Mouse (Mus musculus): ENCODE measurements around the gene Tenm2. TPM values are rescaled to one million over a fixed set of nuclear protein-coding genes. Genes with fewer than 3 reads are reported as not detected.

The Tenm2 gene
- polyA plus RNA-seq, 1 experiment from 2014 or later: not detected

DNA sequence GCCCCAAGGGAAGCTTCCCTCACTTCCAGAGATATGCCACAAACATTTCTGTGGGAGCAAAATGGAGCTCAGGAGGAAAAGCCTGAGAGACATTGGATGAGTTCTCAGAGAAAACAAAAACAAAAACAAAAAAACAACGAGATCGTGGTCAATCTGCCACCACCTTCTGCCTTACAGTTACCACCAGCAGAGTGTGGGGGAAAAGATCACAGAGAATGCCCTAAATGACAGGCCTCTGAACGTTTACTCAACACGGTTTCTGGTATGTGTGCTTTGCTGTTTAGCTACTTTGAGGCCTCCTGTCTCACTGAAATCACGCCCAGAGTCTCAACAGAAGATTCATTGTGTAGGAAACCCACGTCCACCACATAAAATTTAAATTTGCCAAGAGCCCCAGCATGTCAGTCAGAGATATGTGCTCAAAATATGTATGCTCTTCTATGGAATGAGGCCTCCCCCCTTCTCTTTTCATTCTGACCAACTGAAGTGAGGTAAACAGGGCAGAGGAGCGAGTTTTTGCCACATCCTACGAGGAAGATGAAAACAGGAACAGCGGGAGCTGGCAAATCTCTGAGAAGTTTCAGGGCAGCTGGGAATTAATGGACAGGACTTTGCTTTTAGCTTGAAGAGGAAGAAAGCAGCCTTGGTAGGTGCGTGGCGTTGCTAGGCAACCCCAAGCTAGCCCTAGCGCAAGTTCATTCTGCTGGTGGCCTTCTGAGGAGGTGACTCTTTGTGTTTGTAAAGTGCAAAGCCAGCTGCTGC is 1126.6 kb downstream of the Tenm2 start:
- no peaks in the 10 kb centered on the region for H3K4me1 ChIP-seq (ENCODE audit: insufficient read depth)
- H3K4me2 ChIP-seq (ENCODE audit: low read depth, low read length): no peak overlapping the region
- no peak for ATAC-seq
- no peaks in the 10 kb centered on the region for H3K9me3 ChIP-seq (ENCODE audit: low read length)
- no peak overlapping the region for H3K9ac ChIP-seq (replicated peaks)
- WGBS (ENCODE audit: insufficient replicate concordance): 26% methylated on average over 12 of the region's 12 CpGs
- H3K27ac ChIP-seq (ENCODE audit: low read depth): no peak overlapping the region
- TF ChIP-seq CTCF (IDR thresholded peaks at IDR 0.05; ENCODE audit: low read depth) (no peak), EP300 (IDR thresholded peaks at IDR 0.05; ENCODE audit: low read depth) (no peak)
- H3K36me3 ChIP-seq (replicated peaks; ENCODE audit: insufficient read depth, low read length): no peaks in the 10 kb centered on the region
- no peaks in the 10 kb centered on the region for H3K27me3 ChIP-seq (ENCODE audit: insufficient read depth, low read length)
- no peak for DNase-seq
- no peak overlapping the region for H3K4me3 ChIP-seq (ENCODE audit: low read depth, low read length)

DNA sequence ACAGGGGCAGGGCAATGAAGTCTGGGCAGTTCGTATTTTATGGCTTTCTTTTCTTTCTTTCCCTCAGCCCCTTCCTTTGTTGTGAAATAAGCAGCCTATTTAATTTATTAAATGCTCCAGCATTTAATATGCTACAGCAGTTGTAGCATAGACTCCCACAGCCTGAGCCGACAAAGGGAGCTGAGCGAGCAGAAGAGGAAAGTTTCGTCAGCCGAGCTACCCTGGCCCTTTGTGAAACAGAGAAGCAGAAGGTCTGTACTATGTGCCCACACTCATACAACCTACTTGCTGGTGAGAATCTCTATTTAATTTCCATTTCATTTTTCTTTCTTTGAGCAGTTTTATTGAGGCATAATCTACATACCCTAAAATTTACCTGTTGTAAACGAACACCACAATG is 1127.9 kb downstream of the Tenm2 start:
- Histone ChIP-seq H3K27me3 (ENCODE audit: insufficient read depth, low read length) (no peaks in the 10 kb centered on the region), H3K27ac (ENCODE audit: low read depth) (no peak overlapping the region), H3K4me3 (ENCODE audit: low read depth, low read length) (no peak overlapping the region), H3K9ac (replicated peaks) (no peak overlapping the region), H3K9me3 (ENCODE audit: low read length) (no peaks in the 10 kb centered on the region), H3K4me1 (ENCODE audit: insufficient read depth) (no peaks in the 10 kb centered on the region), H3K4me2 (ENCODE audit: low read depth, low read length) (no peak overlapping the region), H3K36me3 (replicated peaks; ENCODE audit: insufficient read depth, low read length) (no peaks in the 10 kb centered on the region)
- ATAC-seq: no peak
- 77% methylated on average over 6 of the region's 6 CpGs for WGBS (ENCODE audit: insufficient replicate concordance)
- TF ChIP-seq EP300 (IDR thresholded peaks at IDR 0.05; ENCODE audit: low read depth): no peak
- TF ChIP-seq CTCF (IDR thresholded peaks at IDR 0.05; ENCODE audit: low read depth): no peak
- DNase-seq: no peak

DNA sequence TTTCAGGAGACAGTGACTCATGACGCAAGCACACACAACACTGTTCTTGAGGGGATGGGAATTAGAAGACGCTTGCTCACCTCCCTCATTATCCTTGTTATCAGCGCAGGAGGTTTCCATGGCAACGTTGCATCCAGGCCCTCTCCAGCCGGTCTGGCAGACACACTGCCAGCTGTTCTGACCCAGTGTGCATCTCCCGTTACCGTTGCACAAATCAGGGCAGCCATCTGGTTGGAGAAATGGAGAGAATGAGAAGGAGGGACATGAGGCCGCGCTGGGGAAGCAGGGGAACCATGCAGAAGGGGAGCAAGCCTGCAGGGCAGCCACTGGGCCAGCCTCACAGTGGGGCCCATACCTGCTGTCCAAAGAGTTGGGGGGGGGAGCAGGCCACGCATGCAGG is 1129.1 kb downstream of the Tenm2 start:
- H3K4me3 ChIP-seq (ENCODE audit: low read depth, low read length): no peak overlapping the region
- H3K36me3 ChIP-seq (replicated peaks; ENCODE audit: insufficient read depth, low read length): no peaks in the 10 kb centered on the region
- H3K27ac ChIP-seq (ENCODE audit: low read depth): no peak overlapping the region
- no peaks in the 10 kb centered on the region for H3K4me1 ChIP-seq (ENCODE audit: insufficient read depth)
- WGBS (ENCODE audit: insufficient replicate concordance): 47% methylated on average over 10 of the region's 10 CpGs
- TF ChIP-seq EP300 (IDR thresholded peaks at IDR 0.05; ENCODE audit: low read depth): no peak
- no peak for TF ChIP-seq CTCF (IDR thresholded peaks at IDR 0.05; ENCODE audit: low read depth)
- no peaks in the 10 kb centered on the region for H3K27me3 ChIP-seq (ENCODE audit: insufficient read depth, low read length)
- no peak overlapping the region for H3K4me2 ChIP-seq (ENCODE audit: low read depth, low read length)
- no peaks in the 10 kb centered on the region for H3K9me3 ChIP-seq (ENCODE audit: low read length)
- no peak for DNase-seq
- ATAC-seq: no peak
- H3K9ac ChIP-seq (replicated peaks): no peak overlapping the region

DNA sequence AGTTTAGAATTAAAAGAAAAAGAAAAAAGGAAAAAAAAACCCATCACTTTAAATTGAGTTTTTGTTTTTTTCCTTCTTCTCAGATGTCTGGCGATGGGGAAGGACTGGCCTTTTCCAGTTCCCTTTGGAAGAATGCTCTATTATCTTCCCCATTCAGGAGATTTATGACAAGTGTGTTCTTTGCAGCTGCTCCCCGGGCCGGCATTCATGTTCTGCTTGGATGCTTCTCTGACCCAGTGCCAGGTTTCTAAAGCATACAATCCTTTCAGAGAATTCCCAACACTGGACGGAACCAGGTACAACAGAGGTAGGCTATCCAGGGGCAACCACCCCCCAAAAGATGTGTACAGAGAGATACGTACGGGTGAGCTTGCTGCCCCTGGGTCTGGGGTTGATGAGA is 1132.2 kb downstream of the Tenm2 start:
- H3K9ac ChIP-seq (replicated peaks): no peak overlapping the region
- no peak overlapping the region for H3K4me2 ChIP-seq (ENCODE audit: low read depth, low read length)
- no peaks in the 10 kb centered on the region for H3K27me3 ChIP-seq (ENCODE audit: insufficient read depth, low read length)
- ATAC-seq (no peak), DNase-seq (no peak)
- no peak for TF ChIP-seq EP300 (IDR thresholded peaks at IDR 0.05; ENCODE audit: low read depth)
- H3K27ac ChIP-seq (ENCODE audit: low read depth): no peak overlapping the region
- H3K9me3 ChIP-seq (ENCODE audit: low read length): no peaks in the 10 kb centered on the region
- no peaks in the 10 kb centered on the region for H3K36me3 ChIP-seq (replicated peaks; ENCODE audit: insufficient read depth, low read length)
- H3K4me3 ChIP-seq (ENCODE audit: low read depth, low read length): no peak overlapping the region
- H3K4me1 ChIP-seq (ENCODE audit: insufficient read depth): no peaks in the 10 kb centered on the region
- 69% methylated on average over 6 of the region's 6 CpGs for WGBS (ENCODE audit: insufficient replicate concordance)

DNA sequence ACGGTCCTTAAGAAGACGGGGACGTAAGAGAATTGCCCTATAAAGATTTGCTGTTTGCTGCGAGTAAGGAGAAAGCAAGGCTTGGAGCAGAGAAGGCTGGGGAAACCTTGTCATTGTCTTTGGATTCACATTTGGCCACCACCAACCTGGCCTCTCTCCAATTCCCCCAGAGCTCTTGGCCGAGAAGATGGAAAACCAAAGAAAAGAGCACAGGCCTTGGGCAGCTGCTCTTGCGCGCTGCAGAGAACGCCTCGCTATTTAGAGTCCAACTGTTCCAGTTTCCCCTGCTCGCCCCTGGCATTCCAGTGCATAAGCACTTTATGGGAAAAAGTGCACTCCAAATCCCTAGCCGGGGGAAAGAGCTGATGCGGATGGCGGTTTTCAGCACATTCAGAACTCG is 1139.5 kb downstream of the Tenm2 start:
- Histone ChIP-seq H3K4me2 (ENCODE audit: low read depth, low read length) (no peak overlapping the region), H3K27ac (ENCODE audit: low read depth) (no peak overlapping the region), H3K4me1 (ENCODE audit: insufficient read depth) (no peaks in the 10 kb centered on the region), H3K27me3 (ENCODE audit: insufficient read depth, low read length) (no peaks in the 10 kb centered on the region), H3K9me3 (ENCODE audit: low read length) (no peaks in the 10 kb centered on the region), H3K4me3 (ENCODE audit: low read depth, low read length) (no peak overlapping the region), H3K36me3 (replicated peaks; ENCODE audit: insufficient read depth, low read length) (no peaks in the 10 kb centered on the region), H3K9ac (replicated peaks) (no peak overlapping the region)
- no peak for DNase-seq
- WGBS (ENCODE audit: insufficient replicate concordance): 79% methylated on average over 14 of the region's 14 CpGs
- TF ChIP-seq EP300 (IDR thresholded peaks at IDR 0.05; ENCODE audit: low read depth): no peak
- TF ChIP-seq CTCF (IDR thresholded peaks at IDR 0.05; ENCODE audit: low read depth): no peak
- ATAC-seq: no peak

DNA sequence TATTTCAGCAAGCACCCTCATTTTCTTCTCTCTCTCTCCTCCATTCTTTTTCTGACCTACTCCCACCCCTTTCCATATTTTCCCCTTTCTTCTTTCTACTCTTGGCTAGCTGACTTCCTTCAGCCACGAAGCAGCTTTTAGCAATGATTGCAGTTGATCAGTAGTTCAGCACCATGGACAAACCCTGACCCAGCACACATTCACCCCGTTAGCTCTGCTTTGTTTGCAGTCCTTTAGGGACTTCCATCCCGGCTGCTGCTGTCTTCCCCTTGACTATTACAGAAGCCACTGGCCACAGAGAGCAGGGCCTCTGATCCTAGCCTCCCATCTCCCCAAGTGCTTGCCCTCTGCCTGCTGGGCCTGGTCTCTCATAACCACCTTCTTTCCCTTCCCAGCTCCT is 1145.6 kb downstream of the Tenm2 start:
- 10% methylated on average over 3 of the region's 3 CpGs for WGBS (ENCODE audit: insufficient replicate concordance)
- Histone ChIP-seq H3K4me2 (ENCODE audit: low read depth, low read length) (no peak overlapping the region), H3K36me3 (replicated peaks; ENCODE audit: insufficient read depth, low read length) (no peaks in the 10 kb centered on the region), H3K4me3 (ENCODE audit: low read depth, low read length) (no peak overlapping the region), H3K9me3 (ENCODE audit: low read length) (no peaks in the 10 kb centered on the region), H3K9ac (replicated peaks) (no peak overlapping the region), H3K4me1 (ENCODE audit: insufficient read depth) (no peaks in the 10 kb centered on the region), H3K27me3 (ENCODE audit: insufficient read depth, low read length) (no peaks in the 10 kb centered on the region), H3K27ac (ENCODE audit: low read depth) (no peak overlapping the region)
- TF ChIP-seq CTCF (IDR thresholded peaks at IDR 0.05; ENCODE audit: low read depth) (no peak), EP300 (IDR thresholded peaks at IDR 0.05; ENCODE audit: low read depth) (no peak)
- no peak for ATAC-seq
- DNase-seq: no peak
